Mouse (Mus musculus): ENCODE data around the gene Wap. TPM values are rescaled to one million over a fixed set of nuclear protein-coding genes. Genes with fewer than 3 reads are reported as not detected.

Gene Wap
- polyA plus RNA-seq (2015; fragmentation: Nextera tagmentation; extraction: Ambion mirVana) = not detected in 2 replicates

DNA sequence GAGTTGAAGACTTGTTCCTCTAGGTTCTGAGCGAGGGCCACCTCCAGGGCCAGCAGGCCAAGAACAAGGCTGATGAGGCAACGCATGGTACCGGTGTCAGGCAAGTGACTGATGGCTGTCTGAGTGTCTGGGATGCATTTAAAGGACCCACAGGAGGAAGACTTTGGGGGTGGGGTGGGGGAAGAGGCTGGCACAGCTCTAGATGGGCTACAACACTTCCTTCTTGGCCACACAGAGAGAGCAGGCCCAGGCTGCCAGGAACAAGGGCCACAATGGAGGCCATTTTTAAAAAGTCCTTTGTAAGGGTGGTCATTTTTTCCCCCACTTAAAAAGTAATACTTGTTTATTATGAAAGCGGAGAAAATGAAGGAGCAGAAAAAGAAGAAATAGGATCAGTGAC is at the start of gene Wap:
Wap (minus strand) TSS at position 101 of the 400 bp plus-strand sequence.
- 84% methylated on average over 4 of the region's 4 CpGs for WGBS
- Histone ChIP-seq H3K4me1 (ENCODE audit: control insufficient read depth, insufficient read depth, low read depth, low read length) (no peaks in the 10 kb centered on the region), H3K27me3 (replicated peaks; ENCODE audit: control insufficient read depth, insufficient read depth, low read length) (no peaks in the 10 kb centered on the region)

DNA sequence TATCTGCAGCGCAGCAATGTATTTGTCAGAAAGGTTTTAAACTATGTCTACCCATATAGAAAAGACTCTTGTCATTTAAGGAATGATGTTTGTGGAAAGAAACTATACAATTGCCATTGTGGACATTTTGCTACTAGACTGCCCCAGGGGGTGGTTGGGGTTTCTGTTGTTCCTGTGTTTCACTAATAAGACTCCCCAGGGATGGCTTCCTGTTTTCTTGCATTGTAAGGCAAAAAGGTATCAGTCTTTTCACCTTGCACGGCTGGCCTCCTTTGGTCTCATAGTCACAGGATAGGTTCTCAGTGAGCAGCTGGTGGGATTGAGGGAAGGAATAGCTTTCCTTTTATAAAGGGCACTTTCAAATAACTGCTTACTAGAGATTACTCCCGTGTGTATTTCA is 46.3 kb upstream of the Wap start:
- no peak for ATAC-seq
- 56% methylated on average over 3 of the region's 3 CpGs for WGBS

More for the DNA sequence above, at the start of gene Wap:
- H3K27ac ChIP-seq (ENCODE audit: low read depth, low read length) = no peak within 1 kb of the TSS
- H3K4me3 ChIP-seq (ENCODE audit: low read length) = no peak within 1 kb of the TSS
- no peak for ATAC-seq
- H3K36me3 ChIP-seq (ENCODE audit: control insufficient read depth, insufficient read depth, low read length) = no peaks in the 10 kb centered on the region
- no peak within 1 kb of the TSS for H3K9ac ChIP-seq (ENCODE audit: low read depth, low read length)
- H3K4me2 ChIP-seq (ENCODE audit: low read length) = no peak within 1 kb of the TSS
- H3K9me3 ChIP-seq (ENCODE audit: control insufficient read depth, low read length) = no peaks in the 10 kb centered on the region

DNA sequence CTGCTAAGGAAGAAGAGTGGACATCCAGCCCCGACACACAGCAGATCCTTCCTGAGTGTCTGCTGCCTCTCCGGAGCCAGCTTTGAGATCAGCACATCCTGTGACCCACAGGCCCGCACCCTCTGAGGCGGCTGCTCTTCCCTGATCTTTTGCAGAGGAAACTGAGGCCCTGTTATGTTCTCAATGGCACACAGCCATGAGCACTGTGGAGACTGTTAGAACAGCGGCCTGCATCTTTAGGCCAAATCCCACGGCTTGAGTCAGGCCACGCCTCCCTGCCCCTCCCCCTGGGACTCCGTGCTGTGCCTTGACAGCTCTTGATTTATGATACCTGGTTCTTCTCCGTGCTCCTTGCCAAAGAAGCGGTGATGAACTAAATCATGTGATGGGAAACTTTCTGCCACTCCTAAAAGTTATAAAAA is 42.0 kb upstream of the Wap start:
- H3K9me3 ChIP-seq (ENCODE audit: control insufficient read depth, low read length) = 0 out of 2 replicates have a peak, but pooled peaks cover 2% of the 10 kb centered on the region
- no peak overlapping the region for H3K9ac ChIP-seq (ENCODE audit: low read depth, low read length)
- H3K4me2 ChIP-seq (ENCODE audit: low read length) = 0 out of 2 replicates have a peak overlapping the region, but pooled peaks have one; percentile 8
- no peaks in the 10 kb centered on the region for H3K36me3 ChIP-seq (ENCODE audit: control insufficient read depth, insufficient read depth, low read length)
- H3K4me1 ChIP-seq (ENCODE audit: control insufficient read depth, insufficient read depth, low read depth, low read length) = peaks cover 3% of the 10 kb centered on the region; the same call in 1 of the 2 replicates
- no peak overlapping the region for H3K4me3 ChIP-seq (ENCODE audit: low read length)
- peak; percentile 48; the same call in 1 of the 2 replicates for ATAC-seq
- no peaks in the 10 kb centered on the region for H3K27me3 ChIP-seq (replicated peaks; ENCODE audit: control insufficient read depth, insufficient read depth, low read length)
- H3K27ac ChIP-seq (ENCODE audit: low read depth, low read length) = no peak overlapping the region
- 26% methylated on average over 10 of the region's 10 CpGs for WGBS

More for the DNA sequence above, 46.3 kb upstream of the Wap start:
- 0 out of 2 replicates have a peak, but pooled peaks cover 2% of the 10 kb centered on the region for H3K9me3 ChIP-seq (ENCODE audit: control insufficient read depth, low read length)
- no peak overlapping the region for H3K9ac ChIP-seq (ENCODE audit: low read depth, low read length)
- H3K36me3 ChIP-seq (ENCODE audit: control insufficient read depth, insufficient read depth, low read length) = no peaks in the 10 kb centered on the region
- no peak overlapping the region for H3K4me3 ChIP-seq (ENCODE audit: low read length)
- no peak overlapping the region for H3K27ac ChIP-seq (ENCODE audit: low read depth, low read length)
- H3K4me1 ChIP-seq (ENCODE audit: control insufficient read depth, insufficient read depth, low read depth, low read length) = peaks cover 3% of the 10 kb centered on the region; the same call in 1 of the 2 replicates
- H3K4me2 ChIP-seq (ENCODE audit: low read length) = no peak overlapping the region
- no peaks in the 10 kb centered on the region for H3K27me3 ChIP-seq (replicated peaks; ENCODE audit: control insufficient read depth, insufficient read depth, low read length)

DNA sequence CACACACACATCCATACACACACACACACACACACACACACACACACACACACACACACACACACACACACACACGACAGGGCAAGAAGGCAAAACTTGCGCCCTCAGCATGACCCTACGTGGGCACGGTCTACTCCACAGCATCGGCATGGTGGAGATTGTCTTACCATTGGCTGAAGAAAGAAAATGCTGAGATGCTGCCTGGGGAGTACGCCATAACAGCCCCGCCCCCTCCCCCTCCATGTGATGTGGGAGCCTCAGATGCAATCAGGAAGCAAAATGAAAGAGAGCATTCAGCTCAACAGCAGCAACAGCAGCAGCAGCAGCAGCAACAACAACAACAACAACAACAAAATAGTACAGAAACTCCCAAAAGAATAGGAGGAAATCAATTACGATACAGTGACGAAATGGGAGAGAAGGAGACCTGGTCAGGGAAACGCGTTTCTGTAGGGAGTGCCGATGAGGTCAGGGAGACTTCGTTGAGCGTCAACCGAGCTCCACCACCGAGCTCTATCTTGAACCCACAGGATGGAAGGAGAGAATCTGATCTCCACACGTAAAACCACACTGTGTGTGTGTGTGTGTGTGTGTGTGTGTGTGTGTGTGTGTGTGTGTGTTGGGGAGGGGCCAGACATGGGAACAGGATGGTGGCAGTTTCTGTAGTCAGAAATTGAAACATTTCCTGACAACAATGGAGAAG is 41.4 kb upstream of the Wap start:
- Histone ChIP-seq H3K27me3 (replicated peaks; ENCODE audit: control insufficient read depth, insufficient read depth, low read length) (no peaks in the 10 kb centered on the region), H3K36me3 (ENCODE audit: control insufficient read depth, insufficient read depth, low read length) (no peaks in the 10 kb centered on the region), H3K4me3 (ENCODE audit: low read length) (no peak overlapping the region), H3K4me1 (ENCODE audit: control insufficient read depth, insufficient read depth, low read depth, low read length) (peaks cover 3% of the 10 kb centered on the region; the same call in 1 of the 2 replicates), H3K9me3 (ENCODE audit: control insufficient read depth, low read length) (0 out of 2 replicates have a peak, but pooled peaks cover 2% of the 10 kb centered on the region), H3K27ac (ENCODE audit: low read depth, low read length) (no peak overlapping the region), H3K4me2 (ENCODE audit: low read length) (no peak overlapping the region), H3K9ac (ENCODE audit: low read depth, low read length) (no peak overlapping the region)
- 57% methylated on average over 17 of the region's 17 CpGs for WGBS
- no peak for ATAC-seq

DNA sequence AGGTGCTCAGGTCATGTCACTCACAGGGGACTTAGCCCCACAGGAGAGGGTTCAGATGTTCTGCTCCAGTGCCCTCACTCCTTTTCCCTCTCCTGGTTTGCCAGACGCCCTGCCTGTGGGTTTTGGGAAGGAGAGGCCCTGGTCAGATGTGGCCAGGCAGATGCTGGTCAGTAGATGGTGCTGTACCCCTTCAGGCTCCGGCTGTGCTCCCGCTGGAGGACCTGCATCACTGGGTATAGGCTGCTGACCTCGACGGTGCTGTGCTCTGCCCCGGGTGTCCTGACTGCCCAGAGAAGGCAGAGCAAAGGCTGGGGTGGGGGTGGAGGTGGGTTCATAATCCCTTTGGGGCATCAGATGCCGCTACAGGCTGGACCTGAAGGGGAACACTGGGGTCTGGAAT is 39.1 kb upstream of the Wap start:
- Histone ChIP-seq H3K36me3 (ENCODE audit: control insufficient read depth, insufficient read depth, low read length) (no peaks in the 10 kb centered on the region), H3K27me3 (replicated peaks; ENCODE audit: control insufficient read depth, insufficient read depth, low read length) (no peaks in the 10 kb centered on the region), H3K27ac (ENCODE audit: low read depth, low read length) (no peak overlapping the region), H3K9me3 (ENCODE audit: control insufficient read depth, low read length) (no peaks in the 10 kb centered on the region), H3K4me2 (ENCODE audit: low read length) (no peak overlapping the region), H3K9ac (ENCODE audit: low read depth, low read length) (no peak overlapping the region), H3K4me1 (ENCODE audit: control insufficient read depth, insufficient read depth, low read depth, low read length) (peaks cover 3% of the 10 kb centered on the region; the same call in 1 of the 2 replicates), H3K4me3 (ENCODE audit: low read length) (no peak overlapping the region)
- ATAC-seq = peak; percentile 76
- WGBS = 22% methylated on average over 7 of the region's 7 CpGs

DNA sequence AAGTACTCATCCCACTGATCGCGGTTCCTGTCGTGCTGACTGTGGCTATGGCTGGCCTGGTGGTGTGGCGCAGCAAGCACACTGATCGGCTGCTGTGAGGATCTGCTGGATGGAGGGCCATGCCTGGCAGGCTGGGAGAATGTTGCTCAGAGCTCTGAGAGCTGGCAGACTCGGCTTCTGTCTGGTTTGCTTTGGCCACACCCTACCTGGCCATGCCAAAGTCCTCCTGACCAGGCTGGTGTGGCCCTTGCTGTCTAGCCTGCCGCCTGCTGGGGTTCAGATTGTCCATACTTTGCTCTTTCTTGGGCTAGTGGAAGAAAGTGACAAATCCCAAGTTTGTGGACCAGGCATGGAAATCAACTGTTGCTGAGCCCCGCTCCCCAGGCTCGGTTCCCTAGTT is 38.2 kb upstream of the Wap start:
- Histone ChIP-seq H3K27me3 (replicated peaks; ENCODE audit: control insufficient read depth, insufficient read depth, low read length) (no peaks in the 10 kb centered on the region), H3K4me2 (ENCODE audit: low read length) (no peak overlapping the region), H3K9ac (ENCODE audit: low read depth, low read length) (no peak overlapping the region), H3K36me3 (ENCODE audit: control insufficient read depth, insufficient read depth, low read length) (no peaks in the 10 kb centered on the region), H3K4me1 (ENCODE audit: control insufficient read depth, insufficient read depth, low read depth, low read length) (peaks cover 3% of the 10 kb centered on the region; the same call in 1 of the 2 replicates), H3K9me3 (ENCODE audit: control insufficient read depth, low read length) (no peaks in the 10 kb centered on the region), H3K4me3 (ENCODE audit: low read length) (no peak overlapping the region), H3K27ac (ENCODE audit: low read depth, low read length) (no peak overlapping the region)
- 81% methylated on average over 9 of the region's 9 CpGs for WGBS
- ATAC-seq = no peak

DNA sequence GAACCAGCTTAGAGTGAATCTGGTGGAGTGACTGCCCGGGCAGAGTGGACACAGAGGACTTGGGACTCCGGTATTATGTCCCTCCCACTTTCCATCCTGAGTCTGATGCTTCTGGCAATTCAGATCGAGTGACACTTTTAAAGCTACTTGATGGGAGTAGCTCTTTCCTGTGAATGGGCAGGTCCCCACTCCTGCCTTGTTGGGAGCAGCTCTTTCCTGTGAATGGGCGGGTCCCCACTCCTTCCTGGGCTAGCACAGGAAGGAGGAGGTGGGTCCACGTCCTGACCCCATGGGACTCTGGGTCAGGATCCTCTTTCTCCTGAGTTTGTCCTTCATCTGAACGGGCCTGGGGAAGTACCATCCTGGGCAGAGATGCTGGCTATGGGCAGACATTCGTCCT is 37.0 kb upstream of the Wap start:
- Histone ChIP-seq H3K36me3 (ENCODE audit: control insufficient read depth, insufficient read depth, low read length) (no peaks in the 10 kb centered on the region), H3K4me2 (ENCODE audit: low read length) (no peak overlapping the region), H3K4me1 (ENCODE audit: control insufficient read depth, insufficient read depth, low read depth, low read length) (peaks cover 2% of the 10 kb centered on the region; the same call in 1 of the 2 replicates), H3K27me3 (replicated peaks; ENCODE audit: control insufficient read depth, insufficient read depth, low read length) (no peaks in the 10 kb centered on the region), H3K9ac (ENCODE audit: low read depth, low read length) (no peak overlapping the region), H3K27ac (ENCODE audit: low read depth, low read length) (no peak overlapping the region), H3K9me3 (ENCODE audit: control insufficient read depth, low read length) (no peaks in the 10 kb centered on the region), H3K4me3 (ENCODE audit: low read length) (no peak overlapping the region)
- ATAC-seq = no peak
- 66% methylated on average over 7 of the region's 7 CpGs for WGBS

DNA sequence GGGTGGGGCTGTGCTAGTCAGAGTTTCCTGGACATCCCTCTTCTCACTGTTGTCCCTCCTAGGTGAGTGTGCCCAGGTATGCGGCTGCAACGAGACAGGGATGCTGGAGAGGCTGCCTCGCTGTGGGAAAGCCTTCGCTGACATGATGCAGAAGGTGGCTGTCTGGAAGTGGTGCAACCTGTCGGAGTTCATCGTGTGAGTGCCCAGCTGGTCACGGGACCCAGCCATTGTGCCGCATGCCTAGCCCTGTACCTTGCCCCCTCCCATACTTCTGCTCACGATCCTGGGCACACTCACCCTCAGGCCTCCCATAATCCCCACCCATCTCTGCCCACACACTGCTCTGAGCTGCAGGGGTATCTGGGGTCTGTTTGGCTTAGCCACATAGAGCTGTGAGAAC is 36.3 kb upstream of the Wap start:
- no peak overlapping the region for H3K9ac ChIP-seq (ENCODE audit: low read depth, low read length)
- no peak overlapping the region for H3K4me2 ChIP-seq (ENCODE audit: low read length)
- no peaks in the 10 kb centered on the region for H3K36me3 ChIP-seq (ENCODE audit: control insufficient read depth, insufficient read depth, low read length)
- no peaks in the 10 kb centered on the region; the same call in 1 of the 2 replicates for H3K4me1 ChIP-seq (ENCODE audit: control insufficient read depth, insufficient read depth, low read depth, low read length)
- no peak for ATAC-seq
- 89% methylated on average over 9 of the region's 9 CpGs for WGBS
- no peaks in the 10 kb centered on the region for H3K27me3 ChIP-seq (replicated peaks; ENCODE audit: control insufficient read depth, insufficient read depth, low read length)
- H3K4me3 ChIP-seq (ENCODE audit: low read length) = no peak overlapping the region
- H3K9me3 ChIP-seq (ENCODE audit: control insufficient read depth, low read length) = no peaks in the 10 kb centered on the region
- no peak overlapping the region for H3K27ac ChIP-seq (ENCODE audit: low read depth, low read length)

DNA sequence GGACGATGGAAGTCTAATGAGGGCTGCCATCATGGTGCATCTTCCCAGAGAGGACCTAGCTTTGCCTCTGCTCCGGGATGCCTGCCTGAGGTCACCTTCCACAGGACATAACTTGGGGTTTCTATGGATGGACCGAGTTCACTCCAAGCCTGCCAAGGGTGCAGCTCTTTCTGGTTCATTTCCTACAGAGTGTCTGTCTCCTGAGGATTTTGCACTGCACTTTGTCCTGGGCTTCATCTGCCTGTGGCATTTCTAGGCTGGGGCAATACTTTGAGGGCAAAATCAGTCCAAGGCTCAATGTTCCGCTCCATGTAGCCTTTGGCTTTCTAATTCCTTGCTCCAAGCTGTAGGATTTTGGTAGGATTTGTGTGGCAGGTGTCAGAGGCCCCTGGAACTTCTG is 32.4 kb upstream of the Wap start:
- H3K4me2 ChIP-seq (ENCODE audit: low read length) = no peak overlapping the region
- no peaks in the 10 kb centered on the region for H3K27me3 ChIP-seq (replicated peaks; ENCODE audit: control insufficient read depth, insufficient read depth, low read length)
- H3K4me1 ChIP-seq (ENCODE audit: control insufficient read depth, insufficient read depth, low read depth, low read length) = no peaks in the 10 kb centered on the region
- H3K9me3 ChIP-seq (ENCODE audit: control insufficient read depth, low read length) = 0 out of 2 replicates have a peak, but pooled peaks cover 2% of the 10 kb centered on the region
- no peak overlapping the region for H3K9ac ChIP-seq (ENCODE audit: low read depth, low read length)
- 91% methylated on average over 4 of the region's 4 CpGs for WGBS
- ATAC-seq = no peak
- H3K27ac ChIP-seq (ENCODE audit: low read depth, low read length) = no peak overlapping the region
- H3K4me3 ChIP-seq (ENCODE audit: low read length) = no peak overlapping the region
- H3K36me3 ChIP-seq (ENCODE audit: control insufficient read depth, insufficient read depth, low read length) = no peaks in the 10 kb centered on the region

All from hindbrain, embryonic 16.5 days (tissue).